Mouse (Mus musculus) heart, postnatal 14 days (tissue): ENCODE data around the gene Pou3f1. TPM values are rescaled to one million over a fixed set of nuclear protein-coding genes. Genes with fewer than 3 reads are reported as not detected.

Experiments
- DNase-seq, 2 experiments: peaks; one replicate each; pipeline ENCODE4 v3.0.0; 2021 to 2022
- intact Hi-C: fragments of 180-260 bp; cut with DNase I; formaldehyde crosslinking; loops from one replicate; pipeline ENCODE4 v1.15.1; 2025
- long read RNA-seq, 2 experiments: library from polyadenylated mRNA; stranded (forward); transcript quantifications; one replicate each; pipeline ENCODE4 v2.0.0; 2021
- total RNA-seq, 2 experiments: library from RNA; stranded (reverse); gene quantifications; 2 replicates each; pipeline ENCODE4 v1.2.3; 2021

Gene Pou3f1
- total RNA-seq = under 1 TPM in 1 of 2 experiments, not detected in 1; 0.07 TPM
- long read RNA-seq, experiment 1, partial matches to known transcripts = 0 of 1 reads
- long read RNA-seq, experiment 1, other reads (novel, unspliced or antisense) = 0 of 1 reads
- long read RNA-seq, experiment 2, partial matches to known transcripts = 0 of 1 reads
- long read RNA-seq, experiment 2, other reads (novel, unspliced or antisense) = 0 of 1 reads

- intact Hi-C loops = loop anchor here (5.0 kb wide), 1 partner anchor 429 kb away; no protein-coding TSS in a partner anchor
- DNase-seq = no peak
Measured at GRCm38 (mm10) chr4:124656518-124656853, at the start of gene Pou3f1. Gene Pou3f1, plus strand, starts transcription at chr4:124656807.

DNA sequence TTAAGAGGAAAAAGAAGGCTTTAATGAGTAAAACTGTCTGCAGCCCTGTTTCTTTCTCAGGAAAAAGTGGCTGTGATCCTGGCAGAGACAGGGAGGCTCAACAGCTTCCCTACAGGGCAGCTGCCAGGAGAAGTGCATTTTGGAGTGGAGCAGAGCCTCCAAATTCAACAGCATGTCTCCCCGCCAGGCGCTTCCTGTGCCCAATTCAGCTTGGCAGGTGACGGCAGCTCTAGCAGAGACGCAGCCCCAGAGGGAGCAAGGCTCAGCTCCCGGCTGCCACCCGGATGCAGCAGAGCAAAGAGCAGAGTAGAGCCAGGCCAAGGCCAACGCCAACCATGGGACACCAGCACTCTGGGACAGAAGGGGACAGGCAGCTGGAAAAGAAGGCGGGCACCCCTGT is 49.4 kb upstream of the Pou3f1 start:
- intact Hi-C loops = no loop called here
- no peak for DNase-seq

DNA sequence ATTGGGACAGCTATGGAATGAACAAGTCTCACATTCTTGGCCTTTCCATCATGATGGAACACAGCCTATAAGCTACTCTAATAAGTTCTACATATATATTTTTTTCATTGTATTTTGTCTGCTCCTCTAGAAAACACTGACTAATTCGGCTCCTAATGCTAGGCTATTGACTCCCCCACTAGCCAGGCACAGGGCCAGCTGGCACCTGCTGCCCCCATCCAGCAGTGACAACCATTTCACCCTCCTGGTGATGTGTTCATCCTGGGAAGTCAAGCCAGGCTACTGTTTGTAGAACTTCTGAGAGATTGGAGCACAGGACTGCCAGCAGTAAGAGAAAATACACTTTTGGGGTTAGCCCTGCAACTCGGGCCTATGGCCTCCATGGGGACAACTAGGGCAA is 46.5 kb upstream of the Pou3f1 start:
- DNase-seq = peak in 1 of 2 experiments; percentile 19
- intact Hi-C loops = no loop called here

GRCm38 (mm10) chr4:124610703-124611102 is 45.9 kb upstream of the Pou3f1 start, which contains the start of gene 3100002H09Rik:
Gene 3100002H09Rik, minus strand, starts transcription at chr4:124610803.
- DNase-seq = no peak
- intact Hi-C loops = no loop called here

GRCm38 (mm10) chr4:124611768-124612167 is 44.8 kb upstream of the Pou3f1 start:
- DNase-seq = no peak
- intact Hi-C loops = no loop called here

DNA sequence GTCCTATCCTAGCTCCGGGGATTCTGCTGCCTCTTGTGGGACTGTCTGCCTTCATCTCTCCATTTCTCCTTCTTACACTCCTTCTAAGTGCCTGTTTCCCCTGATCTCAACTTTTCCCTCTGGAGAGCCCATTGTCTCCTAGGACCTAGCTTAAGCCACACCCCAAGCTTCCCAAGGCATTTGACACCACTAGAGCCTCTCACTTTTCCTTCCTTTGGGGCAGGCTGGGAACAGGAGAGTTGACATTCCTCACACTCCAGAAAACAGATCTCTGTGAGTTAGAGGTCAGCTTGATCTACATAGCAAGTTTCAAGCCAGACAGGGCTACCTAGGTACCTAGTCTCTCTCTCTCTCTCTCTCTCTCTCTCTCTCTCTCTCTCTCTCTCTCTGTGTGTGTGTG is 42.4 kb upstream of the Pou3f1 start:
- intact Hi-C loops = no loop called here
- DNase-seq = no peak

DNA sequence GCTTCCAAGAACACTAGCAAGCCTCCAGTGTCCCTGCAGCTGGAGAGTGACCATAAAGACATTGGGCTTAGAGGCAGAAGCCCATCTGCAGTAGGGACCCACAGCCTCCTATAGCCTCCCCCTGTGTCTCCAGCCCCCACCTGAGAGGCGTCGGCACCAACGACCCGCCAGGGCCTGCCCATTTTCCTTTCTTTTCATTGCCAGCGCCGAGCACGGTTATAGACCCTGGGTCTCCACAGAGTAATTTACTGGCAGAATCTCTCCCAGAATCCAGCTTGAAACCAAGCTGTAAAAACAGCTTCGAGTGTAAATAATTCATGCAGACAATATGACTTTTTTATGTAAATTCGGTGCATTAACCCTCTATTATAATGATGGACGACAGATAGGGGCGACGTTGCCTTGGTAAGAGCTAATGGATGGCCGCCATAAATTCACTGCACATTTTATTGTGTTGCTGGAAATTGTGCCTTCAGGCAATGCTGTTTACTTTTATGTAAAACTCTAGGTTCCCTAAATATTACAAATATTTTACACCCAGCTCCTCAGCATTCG is 41.1 kb upstream of the Pou3f1 start:
- intact Hi-C loops = no loop called here
- no peak for DNase-seq

GRCm38 (mm10) chr4:124615986-124616385 is 40.6 kb upstream of the Pou3f1 start:
- intact Hi-C loops = no loop called here
- no peak for DNase-seq

DNA sequence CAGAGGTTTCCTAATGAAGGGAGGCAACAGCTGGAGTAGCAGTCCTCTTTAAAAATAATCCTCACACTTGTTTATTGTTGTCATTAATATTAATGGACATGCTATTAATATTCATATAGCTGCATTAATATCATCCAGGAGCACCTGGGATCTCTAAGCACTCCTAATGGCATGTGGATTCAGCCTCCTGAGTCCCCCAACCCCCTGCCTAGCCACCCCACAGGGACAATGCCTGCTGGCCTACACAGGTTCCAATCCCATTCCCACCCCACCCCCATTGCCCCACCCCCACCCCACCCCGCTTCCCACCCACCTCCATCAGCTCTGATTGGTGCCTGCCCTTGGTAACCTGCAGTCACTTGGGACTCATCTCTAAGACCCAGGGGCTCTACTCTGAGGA is 40.0 kb upstream of the Pou3f1 start:
- DNase-seq = no peak

GRCm38 (mm10) chr4:124618599-124618998 is 38.0 kb upstream of the Pou3f1 start:
- intact Hi-C loops = no loop called here
- no peak for DNase-seq

More for the DNA sequence above, 40.0 kb upstream of the Pou3f1 start:
- intact Hi-C loops = no loop called here

- intact Hi-C loops = no loop called here
- DNase-seq = no peak
Measured at GRCm38 (mm10) chr4:124621406-124621805, 35.2 kb upstream of the Pou3f1 start.

DNA sequence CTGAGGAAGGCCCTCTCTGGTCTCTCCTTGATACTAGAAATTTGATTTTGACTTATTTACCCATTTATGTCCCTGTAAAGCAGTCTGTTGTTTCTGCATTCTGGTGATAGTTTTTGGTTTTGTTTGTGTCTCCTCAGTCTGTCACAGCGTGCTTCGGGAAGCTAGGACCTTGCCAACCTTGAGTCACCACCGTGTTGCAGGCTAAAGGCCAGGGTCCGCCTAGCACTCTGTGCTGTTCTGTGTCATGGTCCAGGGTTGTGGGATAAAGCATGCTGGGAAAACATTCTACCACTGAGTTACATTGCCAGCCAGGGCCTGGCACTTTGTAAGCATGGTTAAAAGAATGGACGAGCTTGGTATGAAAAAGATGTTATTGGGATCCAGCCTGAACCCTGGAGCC is 34.0 kb upstream of the Pou3f1 start:
- intact Hi-C loops = no loop called here

DNA sequence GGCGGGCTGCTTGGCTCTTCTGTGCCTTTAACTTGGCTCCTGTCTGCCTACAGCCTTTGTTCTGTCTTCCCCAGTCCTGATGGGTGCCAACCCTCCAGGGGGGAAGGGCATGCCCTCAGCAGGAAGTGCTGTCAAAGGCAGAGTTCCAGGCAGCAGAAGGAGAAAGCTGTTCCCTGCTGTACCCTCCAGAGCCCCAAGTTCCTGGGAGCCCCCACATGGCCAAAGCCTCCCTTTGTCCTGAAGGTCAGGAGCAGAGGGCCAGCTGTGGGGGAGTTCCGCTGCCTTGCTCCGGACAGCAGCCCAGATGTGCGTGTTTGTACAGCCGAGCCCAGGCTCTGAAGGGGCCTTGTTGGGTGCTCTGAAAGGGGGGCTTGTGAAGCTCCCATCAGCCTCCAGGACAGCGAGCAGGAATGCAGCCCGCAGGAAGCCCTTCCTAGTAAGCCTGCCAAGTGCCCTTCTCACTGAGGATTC is 32.5 kb upstream of the Pou3f1 start:
- DNase-seq = peak in 1 of 2 experiments; percentile 9
- intact Hi-C loops = no loop called here

More for the DNA sequence above, 34.0 kb upstream of the Pou3f1 start:
- no peak for DNase-seq

DNA sequence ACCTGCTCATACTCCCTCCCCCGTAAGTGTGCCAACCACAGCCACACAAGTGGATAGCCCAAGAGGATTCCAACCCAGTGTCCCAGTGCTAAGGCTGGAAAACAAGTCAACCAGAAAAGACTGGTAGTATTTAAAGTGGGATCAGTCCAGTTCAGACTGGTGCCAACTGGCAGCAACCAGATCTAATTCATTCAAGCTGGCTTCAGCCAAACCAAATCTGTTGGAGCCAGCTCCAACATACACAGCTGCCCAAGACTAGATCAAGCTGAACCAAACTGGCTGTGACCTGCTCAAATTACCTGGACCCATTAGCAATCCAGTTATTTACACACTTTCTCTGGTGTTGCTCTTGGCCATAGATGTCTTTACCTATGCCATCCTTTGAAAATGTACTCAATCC is 29.8 kb upstream of the Pou3f1 start:
- no peak for DNase-seq
- intact Hi-C loops = no loop called here

- intact Hi-C loops = no loop called here
- no peak for DNase-seq
Measured at GRCm38 (mm10) chr4:124631456-124631855, 25.2 kb upstream of the Pou3f1 start.

DNA sequence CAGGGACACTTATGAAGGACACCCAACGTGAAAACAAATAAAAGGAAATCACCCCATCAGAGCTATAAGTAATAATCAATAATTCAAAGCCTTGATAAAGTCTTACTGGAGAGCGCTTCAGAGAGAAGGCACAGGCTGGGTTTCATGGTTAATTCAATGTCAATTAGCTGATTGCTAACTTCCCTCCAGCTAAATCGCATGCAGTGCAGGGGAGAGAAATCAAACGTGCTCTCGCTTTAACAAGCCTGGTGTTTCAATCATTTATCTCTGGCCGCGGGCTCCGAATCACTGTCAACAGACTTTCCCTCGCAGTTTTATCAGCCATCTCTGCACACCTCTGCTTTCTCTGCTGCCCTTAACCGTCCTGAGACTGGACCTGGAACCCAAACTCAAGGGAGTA is 23.8 kb upstream of the Pou3f1 start:
- DNase-seq = no peak
- intact Hi-C loops = no loop called here

DNA sequence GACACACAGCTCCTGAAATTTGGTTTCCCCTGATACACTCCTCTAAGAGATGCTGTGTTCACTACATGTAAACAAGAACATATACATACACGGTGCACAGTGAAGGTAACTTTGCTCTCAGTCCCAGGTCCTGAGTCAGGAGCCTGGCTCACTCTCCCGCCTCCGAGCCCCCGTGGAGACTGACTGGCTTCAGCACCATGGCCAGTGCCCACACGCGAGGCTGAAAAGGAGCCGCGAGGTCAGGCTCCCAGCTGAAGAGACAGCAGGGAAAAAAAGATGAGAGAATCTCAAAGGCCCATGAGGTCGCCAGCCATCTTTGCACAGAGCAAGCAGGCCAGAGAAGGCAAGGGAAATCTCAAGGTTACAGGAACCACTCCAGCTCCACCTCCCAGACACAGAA is 23.3 kb upstream of the Pou3f1 start:
- DNase-seq = peak; percentile 58 to 70

DNA sequence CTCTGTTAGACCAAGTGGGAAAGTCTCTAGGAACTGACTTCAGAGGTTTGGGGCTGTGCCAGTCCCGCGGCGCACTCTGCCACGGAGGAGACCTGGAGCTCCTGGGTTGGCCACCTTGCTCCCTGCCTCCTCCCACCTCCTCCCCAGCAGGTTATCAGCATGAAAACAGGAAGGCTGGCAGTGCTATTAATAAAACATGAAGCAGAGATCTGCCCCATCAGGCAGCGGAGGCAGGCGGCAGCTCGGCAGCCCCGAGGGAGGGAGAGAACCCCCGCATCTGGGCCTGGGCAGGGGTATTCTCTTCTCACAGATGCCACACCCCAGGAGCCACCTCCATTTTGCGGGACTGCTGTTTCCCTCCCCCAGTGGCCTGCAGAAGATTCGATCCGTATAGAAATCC is 16.9 kb upstream of the Pou3f1 start:
- intact Hi-C loops = no loop called here

More for the DNA sequence above, 23.3 kb upstream of the Pou3f1 start:
- intact Hi-C loops = no loop called here

DNA sequence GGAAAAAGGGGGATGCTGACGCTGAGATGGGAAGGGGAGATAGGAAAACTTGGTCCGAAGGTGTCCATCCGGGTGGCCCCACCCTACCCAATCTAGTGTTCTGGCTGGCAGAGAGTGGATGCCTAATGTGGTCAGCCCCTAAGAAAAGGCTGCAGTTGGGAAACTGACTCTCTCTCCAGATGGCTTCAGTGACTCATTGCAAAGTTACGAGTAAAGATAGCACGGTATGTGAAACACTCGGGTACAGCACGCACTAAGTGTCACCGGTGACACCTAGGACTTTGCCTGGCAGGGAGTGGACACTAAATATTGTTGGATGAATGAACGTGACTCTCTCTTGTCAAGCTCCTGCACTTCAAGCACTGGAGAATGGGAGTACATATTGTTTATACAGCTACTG is 12.7 kb upstream of the Pou3f1 start:
- no peak for DNase-seq
- intact Hi-C loops = no loop called here

More for the DNA sequence above, 16.9 kb upstream of the Pou3f1 start:
- DNase-seq = no peak

GRCm38 (mm10) chr4:124644974-124645433 is 11.6 kb upstream of the Pou3f1 start:
- peak in 1 of 2 experiments; percentile 20 for DNase-seq
- intact Hi-C loops = no loop called here

- no peak for DNase-seq
- intact Hi-C loops = no loop called here
Measured at GRCm38 (mm10) chr4:124646591-124646990, 10.0 kb upstream of the Pou3f1 start.

- no peak for DNase-seq
- intact Hi-C loops = no loop called here
Measured at GRCm38 (mm10) chr4:124647909-124648308, 8.7 kb upstream of the Pou3f1 start.
